Mouse (Mus musculus) heart, embryonic 16.5 days (tissue): ENCODE data around the gene Elovl6. TPM values are rescaled to one million over a fixed set of nuclear protein-coding genes. Genes with fewer than 3 reads are reported as not detected.

Experiments used
- ATAC-seq: fragments of 200-750 bp; cut with Nextera tagmentation; replicated peaks from 2 replicates; pipeline ENCODE4 v1.8.0; 2017; ENCODE audit warnings: moderate number of reproducible peaks; ENCODE audit not compliant: insufficient read depth, low FRiP score; ENCODE audit errors: extremely low read depth
- H3K27ac ChIP-seq: fragments of 300-500 bp; sonication (generic); 2 replicates; pipeline ENCODE4 v1.5.1; 2014; ENCODE audit warnings: mild to moderate bottlenecking, low read length, control low read depth, moderate library complexity
- H3K27me3 ChIP-seq: fragments of 300-500 bp; sonication (generic); 2 replicates; pipeline ENCODE4 v1.6.1; 2014; ENCODE audit warnings: low read length, mixed read lengths; ENCODE audit not compliant: control insufficient read depth, insufficient read depth
- H3K36me3 ChIP-seq: fragments of 300-500 bp; sonication (generic); 2 replicates; pipeline ENCODE4 v1.6.1; 2014; ENCODE audit not compliant: control insufficient read depth, insufficient read depth
- H3K4me1 ChIP-seq: fragments of 300-500 bp; sonication (generic); 2 replicates; pipeline ENCODE4 v1.6.1; 2014; ENCODE audit warnings: low read length, mixed read lengths; ENCODE audit not compliant: control insufficient read depth, insufficient read depth
- H3K4me2 ChIP-seq: fragments of 300-500 bp; sonication (generic); 2 replicates; pipeline ENCODE4 v1.6.1; 2014; ENCODE audit warnings: low read depth, mild to moderate bottlenecking, control low read depth, low read length
- H3K4me3 ChIP-seq: fragments of 300-500 bp; sonication (generic); 2 replicates; pipeline ENCODE4 v1.5.1; 2014; ENCODE audit warnings: mild to moderate bottlenecking, control low read depth, low read length
- H3K9ac ChIP-seq: fragments of 300-500 bp; sonication (generic); 2 replicates; pipeline ENCODE4 v1.6.1; 2014; ENCODE audit warnings: low read length, control low read depth
- H3K9me3 ChIP-seq: fragments of 300-500 bp; sonication (generic); replicated peaks from 2 replicates; pipeline ENCODE4 v1.6.1; 2016; ENCODE audit warnings: low read length; ENCODE audit not compliant: control insufficient read depth
- whole genome bisulfite sequencing: fragments of 180-500 bp; shearing (Covaris S2); extraction: QIAGEN DNeasy Blood & Tissue Kit; methylation state at CpG from one replicate; pipeline ENCODE4 v1.1.7; 2014; 5-methylcytosine and 5-hydroxymethylcytosine counted together
- polyA plus RNA-seq: library from polyadenylated mRNA; unstranded; fragments of >200 nt; fragmentation: Nextera tagmentation; extraction: Ambion mirVana; gene quantifications from 2 replicates; pipeline ENCODE4 v1.2.1, GENCODE M21; 2015

The Elovl6 gene
- polyA plus RNA-seq, 1 experiment from 2014 or later, result 10.2 TPM

- Histone ChIP-seq H3K9me3 (no peaks in the 10 kb centered on the region), H3K27ac (no peak overlapping the region), H3K4me2 (no peak overlapping the region), H3K9ac (no peak overlapping the region), H3K4me1 (peaks cover 5% of the 10 kb centered on the region), H3K27me3 (no peaks in the 10 kb centered on the region), H3K36me3 (no peaks in the 10 kb centered on the region), H3K4me3 (no peak overlapping the region)
- 84% methylated on average over 7 of the region's 7 CpGs for WGBS
- ATAC-seq, result no peak
Measured at GRCm38 (mm10) chr3:129557566-129557965, 25.4 kb downstream of the Elovl6 start.

- 75% methylated on average over 22 of the region's 22 CpGs for WGBS
- Histone ChIP-seq H3K4me2 (no peak overlapping the region), H3K27me3 (no peaks in the 10 kb centered on the region), H3K9me3 (no peaks in the 10 kb centered on the region), H3K9ac (no peak overlapping the region), H3K27ac (no peak overlapping the region), H3K4me1 (peaks cover 5% of the 10 kb centered on the region), H3K36me3 (no peaks in the 10 kb centered on the region), H3K4me3 (no peak overlapping the region)
- ATAC-seq, result no peak
Measured at GRCm38 (mm10) chr3:129558016-129558955, 26.1 kb downstream of the Elovl6 start.

GRCm38 (mm10) chr3:129560068-129560467 lies 27.9 kb downstream of the Elovl6 start:
- no peak for ATAC-seq
- no peak overlapping the region for H3K27ac ChIP-seq
- no peaks in the 10 kb centered on the region for H3K36me3 ChIP-seq
- H3K4me1 ChIP-seq, result peaks cover 5% of the 10 kb centered on the region
- no peak overlapping the region for H3K4me2 ChIP-seq
- H3K9me3 ChIP-seq, result no peaks in the 10 kb centered on the region
- H3K27me3 ChIP-seq, result no peaks in the 10 kb centered on the region
- no peak overlapping the region for H3K9ac ChIP-seq
- no peak overlapping the region for H3K4me3 ChIP-seq
- WGBS, result 90% methylated on average over 9 of the region's 9 CpGs

- peaks cover 9% of the 10 kb centered on the region for H3K4me1 ChIP-seq
- no peak overlapping the region for H3K4me2 ChIP-seq
- no peaks in the 10 kb centered on the region for H3K9me3 ChIP-seq
- ATAC-seq, result no peak
- no peaks in the 10 kb centered on the region for H3K27me3 ChIP-seq
- H3K36me3 ChIP-seq, result no peaks in the 10 kb centered on the region
- H3K27ac ChIP-seq, result no peak overlapping the region
- 87% methylated on average over 10 of the region's 10 CpGs for WGBS
- no peak overlapping the region for H3K9ac ChIP-seq
- no peak overlapping the region for H3K4me3 ChIP-seq
Measured at GRCm38 (mm10) chr3:129561011-129561410, 28.9 kb downstream of the Elovl6 start.

GRCm38 (mm10) chr3:129561853-129562252 lies 29.7 kb downstream of the Elovl6 start:
- Histone ChIP-seq H3K4me1 (peaks cover 9% of the 10 kb centered on the region), H3K9ac (no peak overlapping the region), H3K4me3 (no peak overlapping the region), H3K36me3 (no peaks in the 10 kb centered on the region), H3K27me3 (no peaks in the 10 kb centered on the region), H3K4me2 (no peak overlapping the region), H3K27ac (no peak overlapping the region), H3K9me3 (no peaks in the 10 kb centered on the region)
- no peak for ATAC-seq
- WGBS, result 85% methylated on average over 2 of the region's 2 CpGs

GRCm38 (mm10) chr3:129562411-129562810 lies 30.3 kb downstream of the Elovl6 start:
- 91% methylated on average over 4 of the region's 4 CpGs for WGBS
- H3K27ac ChIP-seq, result no peak overlapping the region
- H3K9ac ChIP-seq, result no peak overlapping the region
- ATAC-seq, result no peak
- no peaks in the 10 kb centered on the region for H3K27me3 ChIP-seq
- H3K9me3 ChIP-seq, result no peaks in the 10 kb centered on the region
- no peak overlapping the region for H3K4me2 ChIP-seq
- peaks cover 9% of the 10 kb centered on the region for H3K4me1 ChIP-seq
- no peak overlapping the region for H3K4me3 ChIP-seq
- no peaks in the 10 kb centered on the region for H3K36me3 ChIP-seq

- no peak for ATAC-seq
- WGBS, result 90% methylated on average over 4 of the region's 4 CpGs
- H3K4me3 ChIP-seq, result no peak overlapping the region
- H3K36me3 ChIP-seq, result no peaks in the 10 kb centered on the region
- H3K27ac ChIP-seq, result no peak overlapping the region
- H3K4me2 ChIP-seq, result no peak overlapping the region
- H3K27me3 ChIP-seq, result no peaks in the 10 kb centered on the region
- no peaks in the 10 kb centered on the region for H3K9me3 ChIP-seq
- H3K9ac ChIP-seq, result no peak overlapping the region
- H3K4me1 ChIP-seq, result peaks cover 10% of the 10 kb centered on the region
Measured at GRCm38 (mm10) chr3:129563807-129564206, 31.7 kb downstream of the Elovl6 start.

- no peak overlapping the region for H3K27ac ChIP-seq
- H3K27me3 ChIP-seq, result no peaks in the 10 kb centered on the region
- H3K9me3 ChIP-seq, result no peaks in the 10 kb centered on the region
- WGBS, result 79% methylated on average over 2 of the region's 2 CpGs
- peaks cover 10% of the 10 kb centered on the region for H3K4me1 ChIP-seq
- no peak overlapping the region for H3K4me2 ChIP-seq
- no peak overlapping the region for H3K9ac ChIP-seq
- no peak overlapping the region for H3K4me3 ChIP-seq
- no peaks in the 10 kb centered on the region for H3K36me3 ChIP-seq
- no peak for ATAC-seq
Measured at GRCm38 (mm10) chr3:129564852-129565251, 32.7 kb downstream of the Elovl6 start.

GRCm38 (mm10) chr3:129565458-129565857 lies 33.3 kb downstream of the Elovl6 start:
- no peak overlapping the region for H3K4me3 ChIP-seq
- H3K4me2 ChIP-seq, result no peak overlapping the region
- 72% methylated on average over 8 of the region's 8 CpGs for WGBS
- no peaks in the 10 kb centered on the region for H3K27me3 ChIP-seq
- H3K9me3 ChIP-seq, result no peaks in the 10 kb centered on the region
- no peaks in the 10 kb centered on the region for H3K36me3 ChIP-seq
- H3K9ac ChIP-seq, result no peak overlapping the region
- no peak overlapping the region for H3K27ac ChIP-seq
- no peak for ATAC-seq
- H3K4me1 ChIP-seq, result peaks cover 10% of the 10 kb centered on the region
